Mouse (Mus musculus): ENCODE results near the gene Sik1. TPM values are rescaled to one million over a fixed set of nuclear protein-coding genes. Genes with fewer than 3 reads are reported as not detected.
A peak's percentile ranks its signal among the peaks of the same experiment; 100 is the strongest.

The Sik1 gene
- total RNA-seq, 4 experiments from 2014 or later = 7.8 to 22.8 (median 13.9) TPM

DNA sequence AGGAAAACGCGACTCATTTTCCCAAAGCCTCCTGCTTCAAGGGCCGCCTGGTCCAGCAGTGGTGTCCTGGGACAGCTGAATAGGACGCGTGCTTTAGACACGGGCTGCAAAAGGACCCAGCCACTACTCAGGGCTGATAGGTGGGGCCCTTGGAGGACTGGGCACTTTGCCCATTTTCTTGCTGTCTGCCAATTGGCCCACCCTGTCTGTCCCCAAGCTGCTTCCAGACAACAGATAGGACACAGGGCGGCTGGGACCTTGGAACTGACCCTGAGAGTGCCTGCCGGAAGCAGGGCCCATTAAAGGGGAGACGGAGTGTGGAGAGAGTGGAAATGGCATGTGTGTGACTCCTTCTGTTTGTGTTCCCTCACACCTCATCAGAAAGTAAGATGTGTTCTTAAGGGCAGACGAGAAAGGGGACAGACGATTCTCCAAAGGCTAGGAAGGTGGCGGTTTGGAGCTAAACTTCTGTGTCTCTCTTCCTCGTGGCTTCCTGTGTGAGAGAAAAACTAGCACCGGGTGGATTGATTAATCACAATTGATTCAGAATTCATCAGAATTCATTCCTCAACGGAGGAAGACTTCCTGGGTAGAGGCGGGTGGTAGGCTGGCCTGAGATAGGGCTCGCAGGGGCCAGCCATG lies 1.0 kb upstream of the Sik1 start:
- peak; percentile 63 to 66 for DNase-seq (ENCODE audit: low spot score in 2 of 2)

DNA sequence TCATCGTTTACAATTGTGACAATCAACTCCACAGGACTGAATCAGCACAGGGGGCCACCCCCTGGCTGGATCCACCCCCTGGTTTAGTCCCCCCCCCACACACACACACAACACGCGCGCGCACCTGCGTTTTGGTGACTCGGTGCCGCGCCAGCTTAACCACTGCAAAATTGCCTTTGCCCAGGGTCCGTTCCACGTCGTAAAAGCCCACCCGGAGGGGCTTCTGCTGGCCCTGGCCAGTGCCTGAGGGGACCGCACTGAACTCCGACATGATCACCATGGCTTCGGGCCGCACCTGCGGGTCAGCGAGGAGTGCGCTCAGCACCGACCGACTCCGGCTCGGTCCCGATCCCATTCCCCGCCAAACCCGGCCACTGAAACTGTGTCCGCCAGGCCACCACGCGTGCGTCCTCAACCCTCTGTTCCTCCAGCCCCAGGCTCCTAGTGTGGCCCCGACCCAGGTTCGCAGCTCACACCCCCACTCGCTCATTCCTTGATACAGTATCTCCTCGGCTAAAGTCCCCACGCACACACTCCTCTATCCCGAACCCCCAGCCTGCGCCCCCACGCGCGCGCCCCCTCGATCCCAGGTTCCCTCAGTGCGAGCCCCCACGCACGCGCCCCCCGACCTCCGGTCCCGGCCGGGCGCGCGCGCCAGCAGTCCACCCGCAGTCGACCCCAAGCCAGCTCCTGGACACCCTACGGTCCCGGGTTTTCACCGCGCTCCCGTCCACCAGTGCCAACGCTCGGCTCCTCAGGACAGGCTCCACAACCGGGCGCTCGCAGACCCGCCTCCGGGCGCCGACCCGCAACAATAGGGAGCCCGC lies 621 bp downstream of the Sik1 start:
- no peak for DNase-seq (ENCODE audit: low spot score in 2 of 2)

DNA sequence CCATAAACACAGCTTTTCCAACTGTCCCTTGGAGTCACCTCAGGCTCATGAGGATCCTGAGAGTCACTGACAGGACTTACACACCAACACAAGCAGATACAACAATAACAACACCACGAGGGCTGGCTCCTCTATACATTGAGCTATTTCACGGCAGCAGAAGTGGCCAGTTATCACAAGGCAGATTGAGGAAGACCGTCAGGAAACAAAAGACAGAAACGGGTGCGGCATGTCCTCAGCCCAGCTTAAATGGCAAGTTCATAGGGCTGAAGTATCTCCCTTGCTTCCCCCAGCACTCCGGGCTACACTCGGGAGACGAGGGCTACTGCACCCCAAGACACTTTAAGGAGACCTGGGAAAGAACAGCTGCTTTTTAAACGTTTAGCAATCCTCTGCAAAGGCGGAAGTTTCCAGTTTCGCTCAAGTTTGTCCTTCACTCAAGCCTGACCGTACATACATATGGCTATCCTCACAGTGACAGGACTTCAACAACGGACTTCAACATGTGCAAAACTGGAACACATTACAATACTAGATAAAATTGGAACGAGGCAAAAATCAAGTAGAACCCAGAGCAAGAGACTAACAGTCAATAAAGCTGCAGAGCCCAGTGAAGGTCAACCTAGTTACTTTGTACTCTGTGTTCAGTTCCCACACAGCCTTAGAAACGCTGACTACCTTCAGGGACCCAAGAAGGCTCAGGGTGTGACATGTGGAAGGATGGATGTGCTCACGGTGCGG lies 2.0 kb downstream of the Sik1 start:
- DNase-seq (ENCODE audit: low spot score in 2 of 2) = no peak

DNA sequence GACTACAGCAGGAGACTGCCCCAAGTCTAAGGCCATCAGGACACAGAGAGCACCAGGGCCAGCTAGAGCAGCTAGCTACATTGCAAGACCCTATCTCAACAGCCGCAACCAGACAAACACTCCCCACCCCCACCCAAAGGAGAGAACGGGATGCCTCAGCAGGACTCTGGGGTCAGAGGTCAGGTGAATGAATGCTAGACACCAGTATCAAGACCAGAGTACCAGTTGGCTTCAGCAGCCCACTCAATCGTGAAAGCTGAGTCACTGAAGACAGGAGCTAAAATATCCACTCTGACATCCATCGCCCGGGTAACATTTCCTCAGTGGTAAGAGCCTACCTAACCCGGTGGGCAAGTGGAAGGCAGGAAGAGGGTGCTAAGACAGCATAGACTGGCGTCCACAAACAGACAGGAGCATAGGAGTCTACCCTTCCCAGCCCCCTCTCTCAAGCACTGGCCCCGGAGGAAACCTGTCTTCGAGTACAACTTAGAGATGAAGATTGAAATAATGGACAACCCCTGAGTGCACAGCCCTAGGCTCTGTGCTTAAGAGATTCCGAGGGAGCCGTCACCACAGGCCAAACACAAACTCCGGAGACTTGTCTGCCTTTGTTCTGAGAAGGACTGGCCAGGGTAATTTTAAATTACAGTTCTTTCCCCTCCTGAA lies 2.7 kb downstream of the Sik1 start:
- DNase-seq (ENCODE audit: low spot score in 2 of 2) = no peak

DNA sequence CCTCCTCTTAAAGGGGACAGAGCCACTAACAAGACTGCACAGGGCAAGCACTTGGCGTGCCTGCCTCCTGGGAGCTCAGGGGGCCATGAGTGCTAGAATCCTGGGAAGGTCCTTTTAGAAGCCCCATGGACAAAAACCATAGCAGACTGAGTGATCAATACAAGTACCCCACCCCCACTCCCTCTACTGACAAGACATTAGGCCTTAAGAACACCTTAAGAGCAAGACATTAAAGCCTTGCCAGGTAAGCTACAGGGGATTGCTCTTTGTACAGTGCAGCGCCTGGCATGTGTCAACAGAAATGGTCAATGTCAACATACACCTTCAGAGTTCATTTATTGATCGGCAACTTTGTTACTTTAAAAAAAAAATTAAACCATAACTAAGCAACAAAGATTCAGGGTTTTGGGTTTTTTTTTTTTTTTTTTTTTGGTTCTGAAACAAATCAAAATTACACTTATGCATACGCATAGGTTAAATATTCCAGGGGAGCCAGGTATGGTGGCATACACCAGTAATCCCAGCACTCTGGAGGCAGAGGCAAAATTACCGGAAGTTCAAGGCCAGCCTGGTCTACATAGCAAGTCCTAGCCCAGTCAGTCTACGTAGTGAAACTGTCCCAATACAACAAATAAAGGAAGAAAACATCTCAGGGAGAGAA lies 3.7 kb downstream of the Sik1 start:
- DNase-seq (ENCODE audit: low spot score in 2 of 2) = no peak

DNA sequence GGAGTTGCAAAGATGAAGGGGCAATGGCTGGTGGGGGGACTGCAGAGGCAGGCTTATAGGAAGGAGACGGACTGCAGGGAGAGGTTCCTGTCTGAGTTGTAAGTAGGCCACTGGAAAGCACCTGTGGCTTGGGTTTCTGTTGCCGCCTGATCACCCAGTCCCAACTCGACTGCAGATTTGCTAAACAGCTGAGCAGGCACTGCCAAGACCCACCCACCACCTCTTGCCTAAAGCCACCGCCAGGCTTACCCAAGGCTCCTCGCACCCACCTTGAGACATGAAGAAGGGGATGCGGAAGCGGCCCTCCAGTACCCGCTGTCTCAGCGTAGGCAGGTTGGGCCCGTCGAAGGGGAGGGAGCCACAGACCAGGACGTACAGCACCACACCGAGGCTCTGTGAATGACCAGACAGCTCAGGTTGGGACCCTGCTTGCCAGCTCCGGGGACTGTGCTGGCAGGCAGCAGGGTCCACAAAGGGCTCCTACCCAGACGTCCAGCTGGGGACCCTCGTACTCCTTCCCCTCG lies 5.1 kb downstream of the Sik1 start:
- DNase-seq (ENCODE audit: low spot score in 2 of 2) = no peak

DNA sequence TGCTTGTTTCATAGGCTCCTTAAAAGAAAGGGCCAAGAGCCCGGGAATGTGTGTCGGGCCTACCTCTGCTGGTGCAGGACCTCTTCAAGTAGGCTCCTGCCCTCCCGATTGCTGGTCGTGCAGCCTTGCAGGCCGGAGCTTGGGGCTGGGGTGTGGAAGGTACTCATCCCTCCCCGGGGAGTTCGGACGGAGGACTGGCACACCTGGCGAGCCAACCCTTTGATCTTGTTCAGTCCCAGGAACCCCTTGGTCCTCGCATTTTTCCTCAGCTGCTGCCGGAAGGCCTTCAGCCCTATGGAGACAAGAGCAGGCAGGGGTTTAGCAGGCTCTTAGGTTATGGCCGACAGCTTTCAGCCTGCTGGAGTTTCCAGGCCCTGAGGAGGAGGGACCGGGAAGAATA lies 8.6 kb downstream of the Sik1 start:
- no peak for DNase-seq (ENCODE audit: low spot score in 2 of 2)

DNA sequence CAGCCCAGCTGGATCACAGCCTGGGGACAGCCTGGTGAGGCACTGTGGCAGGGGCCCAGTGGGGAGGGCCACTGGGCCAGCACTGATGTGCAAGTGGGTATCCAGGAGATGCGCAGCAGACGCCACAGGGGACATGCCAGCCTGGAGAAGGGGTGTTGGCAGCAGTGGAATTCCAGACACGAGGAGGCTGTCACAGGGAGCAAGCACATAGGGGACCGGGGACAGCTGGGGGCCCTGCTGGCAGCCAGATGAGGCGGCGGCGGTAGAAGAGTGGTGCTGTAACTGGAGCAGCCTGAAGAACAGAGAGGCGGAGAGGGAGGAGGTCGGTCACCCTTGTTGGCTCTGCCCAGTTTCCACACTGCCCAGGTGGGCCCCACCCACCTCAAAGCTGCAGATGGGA lies 9.3 kb downstream of the Sik1 start:
- DNase-seq (ENCODE audit: low spot score in 2 of 2) = no peak

DNA sequence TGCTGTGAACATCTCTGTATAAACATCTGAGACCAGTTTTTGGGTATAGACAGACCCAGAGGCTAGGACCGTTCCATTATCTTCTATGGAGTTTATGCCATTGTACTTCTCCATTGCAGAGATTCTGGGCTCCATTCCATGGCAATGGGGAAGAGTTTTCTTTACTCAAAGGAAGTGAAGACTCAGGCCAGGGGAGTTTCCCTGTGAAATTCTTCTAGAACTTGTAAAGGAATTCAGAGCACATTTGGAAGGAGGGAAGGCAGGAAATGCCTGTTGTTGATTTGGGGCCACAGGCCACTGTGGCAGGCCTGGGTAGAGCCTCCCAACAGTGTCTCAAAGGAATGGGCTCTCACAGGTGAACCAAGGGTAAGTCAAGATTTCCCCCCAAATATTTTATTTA lies 11.7 kb downstream of the Sik1 start:
- DNase-seq (ENCODE audit: low spot score in 2 of 2) = no peak

DNA sequence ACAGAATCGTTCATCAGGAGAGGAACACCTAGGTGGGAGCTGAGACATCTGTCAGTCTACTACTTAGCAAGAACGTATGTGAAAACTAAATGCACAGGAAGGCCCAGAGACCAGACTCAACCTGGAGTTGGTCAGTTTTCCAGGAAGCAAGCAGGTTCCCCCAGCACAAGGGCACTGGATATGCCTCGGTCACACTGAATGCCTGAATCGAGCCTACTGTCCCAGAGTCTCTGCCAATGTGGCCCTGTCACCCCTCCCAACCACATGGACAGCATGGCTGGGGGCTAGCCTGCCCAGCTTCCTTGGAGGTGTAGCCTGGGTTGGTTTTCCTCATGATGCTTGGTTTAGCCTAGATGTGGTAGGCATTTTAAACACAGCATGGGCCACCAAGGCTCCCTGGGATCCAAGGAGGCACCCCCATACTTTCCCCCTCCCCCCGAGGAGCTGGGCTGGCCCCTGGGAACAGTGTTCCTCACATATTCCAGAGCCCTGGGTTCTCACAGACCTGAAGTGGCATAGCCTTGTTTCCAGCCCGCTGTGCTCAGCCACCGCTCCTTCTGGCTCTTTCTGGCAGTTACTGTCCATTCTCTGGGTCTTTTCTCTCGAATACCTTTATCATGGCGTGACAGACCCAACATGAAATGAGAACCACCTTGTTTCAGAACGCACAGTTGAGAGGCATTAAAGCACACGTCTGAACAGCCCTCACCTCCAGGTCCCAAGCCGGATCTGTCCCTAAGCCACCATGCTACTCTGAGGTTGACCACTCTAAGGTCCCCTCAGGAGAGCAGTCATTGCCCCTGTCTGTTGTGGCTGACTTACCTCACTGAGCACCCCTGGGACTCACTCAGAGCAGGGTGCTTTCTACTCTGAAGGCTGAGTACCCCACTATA lies 12.4 kb downstream of the Sik1 start:
- DNase-seq (ENCODE audit: low spot score in 2 of 2) = no peak

DNA sequence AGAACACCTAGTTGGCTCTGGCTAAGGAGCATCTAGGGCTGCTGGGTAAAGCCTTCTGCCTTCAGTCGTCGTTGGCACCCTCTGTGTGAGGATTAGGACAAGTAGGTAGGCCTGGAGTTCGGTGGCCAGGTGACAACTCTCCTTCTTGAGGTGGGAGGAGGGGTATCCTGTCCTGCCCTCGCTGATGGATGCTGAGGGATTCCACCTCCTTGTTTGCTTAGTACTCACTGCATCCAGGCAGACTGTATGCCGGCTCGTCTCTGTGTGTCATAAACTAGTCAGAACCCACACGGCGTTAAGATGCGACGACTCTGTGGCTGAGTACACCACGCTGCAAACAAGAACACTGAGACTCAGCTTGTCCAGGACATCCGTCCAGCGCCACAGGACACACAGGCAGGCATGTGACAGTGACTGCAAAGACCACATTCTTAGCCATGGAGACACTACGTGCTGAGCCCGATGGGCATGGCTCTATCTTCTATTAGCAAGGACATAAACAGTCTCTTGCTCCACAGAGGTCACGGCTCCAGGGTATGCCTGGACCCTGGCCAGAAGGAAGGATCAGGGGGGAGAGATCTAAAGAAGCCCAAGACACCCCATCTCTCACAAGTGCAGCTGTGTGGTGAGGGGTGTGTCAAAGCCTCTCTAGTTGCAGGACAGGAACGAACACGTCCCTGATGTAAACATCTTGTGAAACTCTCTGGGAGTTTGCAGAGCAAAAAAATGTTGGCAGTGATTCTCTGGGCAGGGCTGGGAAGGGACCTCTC lies 13.6 kb downstream of the Sik1 start:
- no peak for DNase-seq (ENCODE audit: low spot score in 2 of 2)

DNA sequence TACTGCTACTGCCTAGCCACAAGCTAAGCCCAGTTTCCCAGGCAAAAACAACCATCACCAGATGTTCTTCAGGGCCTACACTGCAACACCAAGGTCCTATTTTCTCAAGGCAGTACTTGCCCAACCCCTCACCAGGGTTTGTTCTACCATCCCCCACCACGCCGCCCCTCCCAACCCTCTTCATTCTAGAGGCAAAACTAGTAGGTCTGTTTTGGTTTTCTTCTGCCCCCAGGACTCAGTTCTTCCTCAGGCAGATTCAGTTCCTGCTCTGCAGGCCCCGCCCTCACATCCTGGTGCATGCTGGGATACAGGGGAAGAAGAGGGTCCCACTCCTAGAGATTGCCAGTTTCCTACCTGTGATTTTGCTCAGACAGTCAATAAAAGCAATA lies 14.2 kb downstream of the Sik1 start:
- DNase-seq (ENCODE audit: low spot score in 2 of 2) = no peak

DNA sequence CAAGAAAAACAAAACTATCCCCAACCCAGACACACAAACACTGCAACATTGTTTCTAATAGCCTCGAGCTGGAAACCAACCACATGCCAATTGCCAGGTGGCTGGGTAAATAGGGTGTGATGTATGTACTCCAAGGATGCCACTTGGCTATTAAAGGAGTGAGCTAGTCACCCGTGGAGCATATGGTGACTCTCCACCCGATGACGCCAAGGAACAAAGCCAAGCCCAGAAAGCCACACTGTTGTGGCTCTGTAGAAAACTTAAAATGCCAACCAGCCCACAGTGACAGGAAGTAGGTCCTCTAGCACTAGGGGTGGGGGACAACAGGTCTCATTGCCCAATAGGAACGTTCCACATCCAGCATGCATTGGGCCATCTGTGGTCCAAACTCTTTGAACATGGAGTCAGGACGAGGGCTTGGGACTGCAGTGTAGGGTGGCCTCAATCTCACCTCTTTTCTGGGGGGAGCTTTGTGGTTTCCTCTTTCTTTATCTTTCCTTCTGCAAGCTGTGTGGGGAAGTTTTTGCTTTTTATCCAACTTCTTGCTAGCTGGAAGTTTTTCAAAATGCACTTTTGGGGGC lies 15.1 kb downstream of the Sik1 start:
- no peak for DNase-seq (ENCODE audit: low spot score in 2 of 2)

DNA sequence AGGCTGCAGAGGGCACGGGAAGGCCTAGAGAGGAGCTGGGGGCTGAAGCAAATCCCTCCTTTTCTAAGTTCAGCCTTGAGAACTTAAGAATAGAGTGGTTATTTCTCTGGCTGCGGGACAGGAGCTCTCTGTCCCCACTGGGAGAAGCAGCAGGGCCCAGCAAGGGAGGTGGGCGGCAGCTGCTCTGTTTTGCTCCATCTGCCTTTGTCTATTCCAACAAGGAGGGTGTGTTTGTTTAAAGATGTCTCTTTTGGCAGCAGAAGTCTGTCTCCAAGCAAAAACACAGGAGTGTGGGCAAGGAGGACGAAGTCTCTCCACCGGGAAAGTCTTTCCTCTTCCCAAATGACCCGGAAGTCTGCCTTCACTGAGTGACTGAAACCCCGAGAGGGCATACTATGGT lies 18.8 kb downstream of the Sik1 start:
- DNase-seq (ENCODE audit: low spot score in 2 of 2) = no peak

DNA sequence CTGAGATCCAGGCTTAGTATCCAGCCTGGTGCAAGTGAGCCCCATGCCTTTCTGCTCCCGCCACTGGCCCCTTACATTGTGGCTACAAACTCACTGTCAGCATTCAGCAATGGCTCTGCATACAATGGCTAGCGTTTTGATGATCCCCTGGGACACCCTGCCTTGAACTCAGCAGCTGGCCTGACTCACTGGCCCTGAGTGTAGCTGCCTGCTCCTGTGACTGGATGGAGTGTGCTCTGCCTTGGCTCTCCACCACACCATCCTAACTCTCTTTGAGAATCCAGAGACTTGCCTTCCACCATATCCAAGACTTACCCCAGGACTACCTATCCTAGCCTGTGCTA lies 19.4 kb downstream of the Sik1 start:
- DNase-seq (ENCODE audit: low spot score in 2 of 2) = no peak

DNA sequence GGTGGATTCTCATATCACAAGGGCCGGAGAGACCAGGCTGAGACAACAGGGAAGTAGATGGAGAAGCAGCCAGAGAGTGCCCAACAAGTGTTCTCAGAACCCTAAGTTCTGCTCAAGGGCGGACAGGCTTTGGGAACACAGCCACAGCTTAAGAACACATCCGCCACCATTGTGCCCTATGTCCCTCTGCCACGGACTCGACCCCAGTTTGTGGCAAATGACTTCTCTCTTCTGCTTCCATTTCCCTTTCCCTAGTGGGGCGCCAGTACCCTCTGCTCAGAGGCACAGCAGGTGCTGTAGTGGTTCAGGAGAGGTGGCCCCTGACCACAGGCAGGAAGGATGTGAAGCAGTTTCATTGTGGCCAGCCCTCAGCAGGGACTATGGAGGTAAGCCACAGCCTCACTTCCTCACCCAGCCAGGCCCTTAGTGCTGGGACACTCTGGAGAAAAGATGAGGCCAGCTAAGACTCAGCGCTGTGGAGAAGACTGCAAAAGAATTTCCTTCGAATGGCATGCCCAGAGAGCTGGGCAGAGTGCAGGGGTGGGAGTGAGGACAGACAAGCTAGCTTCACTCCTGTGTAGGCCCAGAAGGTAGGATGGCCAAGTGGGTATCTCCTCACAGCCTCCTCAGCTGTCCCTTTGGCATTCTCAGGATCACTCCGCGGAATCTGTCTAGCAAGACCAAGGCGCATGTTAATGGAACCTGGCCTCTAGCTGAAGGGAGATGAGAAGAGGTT lies 19.9 kb downstream of the Sik1 start:
- DNase-seq (ENCODE audit: low spot score in 2 of 2) = no peak

DNA sequence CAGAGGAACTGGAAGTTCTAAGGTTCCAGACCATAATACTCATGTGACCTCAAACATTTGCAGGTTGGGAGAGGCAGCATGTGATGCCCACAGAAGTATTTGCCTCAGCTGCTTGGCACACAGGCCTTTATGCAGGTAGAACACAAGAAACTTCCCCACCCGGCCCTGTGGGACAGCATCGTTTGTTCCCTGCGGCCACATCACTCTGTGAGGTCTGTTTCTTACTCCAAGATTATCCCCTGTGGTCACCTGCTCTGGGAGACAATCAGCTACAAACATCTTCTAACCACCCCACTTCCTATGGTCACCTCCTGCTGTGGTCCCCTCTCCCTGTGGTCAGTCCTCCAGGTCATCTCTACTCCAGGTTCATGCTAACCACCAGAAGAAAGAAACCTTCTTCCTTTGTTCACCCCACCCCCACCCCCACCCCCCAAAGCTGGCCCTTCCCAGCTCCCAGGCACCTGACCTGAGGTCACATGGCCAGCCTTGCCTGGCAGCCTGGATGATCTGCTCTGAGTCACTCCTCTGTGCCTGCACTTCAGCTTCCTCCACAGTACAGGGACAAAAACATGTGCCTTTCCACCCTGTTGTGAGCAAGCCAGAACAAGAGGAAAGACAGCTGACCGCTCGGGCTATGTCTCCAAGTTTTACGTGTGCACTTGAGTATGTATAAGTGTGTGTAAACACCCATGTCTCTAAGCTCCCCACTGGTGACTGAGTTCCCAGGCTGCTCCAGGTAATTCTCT lies 21.1 kb downstream of the Sik1 start:
- DNase-seq (ENCODE audit: low spot score in 2 of 2) = no peak

DNA sequence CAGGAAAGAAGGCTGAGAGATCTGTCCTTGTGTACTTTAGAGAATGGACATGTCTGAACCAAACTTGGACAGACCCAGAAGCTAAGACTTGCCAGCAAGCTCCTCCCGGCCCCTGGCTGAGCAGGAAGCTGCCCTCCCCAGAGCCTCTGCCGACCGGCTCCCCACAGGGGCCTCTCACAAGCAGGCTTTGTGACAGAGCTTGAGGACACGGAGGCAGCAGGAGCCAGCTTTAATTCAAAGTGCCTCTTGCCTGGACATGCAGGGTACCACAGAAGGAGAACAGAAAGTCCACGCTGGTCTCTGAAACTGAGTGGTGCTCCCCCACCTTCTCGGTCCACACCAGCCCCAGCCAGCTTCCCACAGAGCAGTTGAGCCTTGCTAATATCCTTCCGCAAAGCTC lies 21.9 kb downstream of the Sik1 start:
- DNase-seq (ENCODE audit: low spot score in 2 of 2) = no peak
